Mouse (Mus musculus) lung, postnatal 0 days (tissue): ENCODE results near the gene Gle1. TPM values are rescaled to one million over a fixed set of nuclear protein-coding genes. Genes with fewer than 3 reads are reported as not detected.

ENCODE experiments used
- ATAC-seq: fragments of 200-750 bp; cut with Nextera tagmentation; 2 replicates; pipeline ENCODE4 v1.8.0; 2017; ENCODE audit warnings: moderate library complexity
- DNase-seq: peaks from one replicate; pipeline ENCODE4 v3.0.0-alpha.2; 2016; ENCODE audit warnings: low spot score
- H3K27ac ChIP-seq: fragments of 300-500 bp; sonication (generic); 2 replicates; pipeline ENCODE4 v1.5.1; 2014; ENCODE audit warnings: antibody characterized with exemption, mild to moderate bottlenecking, low read length, mixed read lengths
- H3K27me3 ChIP-seq: fragments of 300-500 bp; sonication (generic); replicated peaks from 2 replicates; pipeline ENCODE4 v1.6.1; 2014; ENCODE audit warnings: low read length, mixed read lengths; ENCODE audit not compliant: insufficient read depth
- H3K36me3 ChIP-seq: fragments of 300-500 bp; sonication (generic); 2 replicates; pipeline ENCODE4 v1.6.1; 2014; ENCODE audit warnings: low read length, mixed read lengths; ENCODE audit not compliant: insufficient read depth
- H3K4me1 ChIP-seq: fragments of 300-500 bp; sonication (generic); 2 replicates; pipeline ENCODE4 v1.6.1; 2014; ENCODE audit warnings: antibody characterized with exemption, low read depth, low read length, mixed read lengths; ENCODE audit not compliant: insufficient read depth
- H3K4me2 ChIP-seq: fragments of 300-500 bp; sonication (generic); replicated peaks from 2 replicates; pipeline ENCODE4 v1.6.1; 2014; ENCODE audit warnings: low read depth, mild to moderate bottlenecking, low read length, moderate library complexity, mixed read lengths
- H3K4me3 ChIP-seq: fragments of 300-500 bp; sonication (generic); 2 replicates; pipeline ENCODE4 v1.5.1; 2014; ENCODE audit warnings: low read depth, low read length
- H3K9ac ChIP-seq: fragments of 300-500 bp; sonication (generic); replicated peaks from 2 replicates; pipeline ENCODE4 v1.6.1; 2014; ENCODE audit warnings: low read depth, mild to moderate bottlenecking
- H3K9me3 ChIP-seq: fragments of 300-500 bp; sonication (generic); 2 replicates; pipeline ENCODE4 v1.6.1; 2016; ENCODE audit warnings: low read length, mixed read lengths
- CTCF ChIP-seq: IDR thresholded peaks from 2 replicates; pipeline ENCODE4 v1.5.1; 2016; ENCODE audit warnings: antibody characterized with exemption, mild to moderate bottlenecking
- EP300 ChIP-seq: IDR thresholded peaks from 2 replicates; pipeline ENCODE4 v1.6.1; 2016; ENCODE audit warnings: antibody characterized with exemption, mild to moderate bottlenecking, control low read depth
- WGBS: fragments of 180-500 bp; shearing (Covaris S2); extraction: QIAGEN DNeasy Blood & Tissue Kit; methylation state at CpG from one replicate; pipeline ENCODE4 v1.1.7; 2014; 5-methylcytosine and 5-hydroxymethylcytosine counted together
- polyA plus RNA-seq: library from polyadenylated mRNA; unstranded; fragments of >200 nt; fragmentation: Nextera tagmentation; extraction: Ambion mirVana; gene quantifications from 2 replicates; pipeline ENCODE4 v1.2.1, GENCODE M21; 2015

The Gle1 gene
- polyA plus RNA-seq, 1 experiment from 2014 or later: 33.2 TPM

DNA sequence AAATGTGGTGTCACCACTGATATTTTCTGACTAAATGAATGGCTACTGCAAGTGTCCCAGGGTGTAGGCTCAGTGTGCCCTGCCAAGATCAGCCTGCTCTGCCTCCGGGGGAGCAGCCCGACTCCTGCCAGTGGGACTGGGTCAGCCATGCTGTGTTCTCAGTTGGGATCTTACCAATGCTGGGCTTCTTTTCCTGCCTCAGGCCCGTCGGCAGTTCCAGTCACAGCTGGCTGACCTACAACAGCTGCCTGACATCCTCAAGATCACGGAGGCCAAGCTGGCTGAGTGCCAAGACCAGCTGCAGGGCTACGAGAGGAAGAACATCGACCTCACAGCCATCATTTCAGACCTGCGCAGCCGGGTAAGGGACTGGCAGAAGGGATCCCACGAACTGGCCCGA is 13.2 kb upstream of the Gle1 start:
- Histone ChIP-seq H3K4me2 (no peak overlapping the region), H3K9ac (no peak overlapping the region), H3K27me3 (no peaks in the 10 kb centered on the region), H3K4me1 (no peaks in the 10 kb centered on the region), H3K4me3 (no peak overlapping the region), H3K9me3 (no peaks in the 10 kb centered on the region), H3K36me3 (peaks cover 39% of the 10 kb centered on the region), H3K27ac (no peak overlapping the region)
- 39% methylated on average over 11 of the region's 11 CpGs for WGBS
- ATAC-seq (peak; percentile 66), DNase-seq (peak; percentile 72)
- TF ChIP-seq EP300: no peak
- TF ChIP-seq CTCF: no peak

GRCm38 (mm10) chr2:29926542-29926941 is 8.7 kb upstream of the Gle1 start:
- Histone ChIP-seq H3K4me2 (no peak overlapping the region), H3K27me3 (no peaks in the 10 kb centered on the region), H3K9ac (no peak overlapping the region), H3K4me1 (no peaks in the 10 kb centered on the region), H3K36me3 (peaks cover 43% of the 10 kb centered on the region), H3K27ac (no peak overlapping the region), H3K9me3 (no peaks in the 10 kb centered on the region), H3K4me3 (no peak overlapping the region)
- TF ChIP-seq EP300 (no peak), CTCF (no peak)
- DNase-seq (no peak), ATAC-seq (no peak)
- 88% methylated on average over 5 of the region's 5 CpGs for WGBS

- no peaks in the 10 kb centered on the region for H3K4me1 ChIP-seq
- H3K36me3 ChIP-seq: peaks cover 32% of the 10 kb centered on the region
- TF ChIP-seq CTCF: no peak
- TF ChIP-seq EP300: no peak
- H3K27ac ChIP-seq: no peak overlapping the region
- WGBS: 87% methylated on average over 10 of the region's 10 CpGs
- H3K4me3 ChIP-seq: no peak overlapping the region
- no peak for DNase-seq
- no peak for ATAC-seq
- no peaks in the 10 kb centered on the region for H3K9me3 ChIP-seq
- no peak overlapping the region for H3K4me2 ChIP-seq
- no peaks in the 10 kb centered on the region for H3K27me3 ChIP-seq
- no peak overlapping the region for H3K9ac ChIP-seq
Observed at GRCm38 (mm10) chr2:29930506-29930905, 4.7 kb upstream of the Gle1 start.

- Histone ChIP-seq H3K9me3 (no peaks in the 10 kb centered on the region), H3K4me3 (no peak overlapping the region), H3K27ac (no peak overlapping the region), H3K4me1 (peaks cover 4% of the 10 kb centered on the region; the same call in 1 of the 2 replicates), H3K4me2 (no peak overlapping the region), H3K9ac (no peak overlapping the region), H3K27me3 (no peaks in the 10 kb centered on the region), H3K36me3 (peaks cover 25% of the 10 kb centered on the region; the same call in 1 of the 2 replicates)
- ATAC-seq: no peak
- no peak for DNase-seq
- TF ChIP-seq EP300: no peak
- TF ChIP-seq CTCF: no peak
- 87% methylated on average over 6 of the region's 6 CpGs for WGBS
Observed at GRCm38 (mm10) chr2:29931194-29931593, 4.0 kb upstream of the Gle1 start.

DNA sequence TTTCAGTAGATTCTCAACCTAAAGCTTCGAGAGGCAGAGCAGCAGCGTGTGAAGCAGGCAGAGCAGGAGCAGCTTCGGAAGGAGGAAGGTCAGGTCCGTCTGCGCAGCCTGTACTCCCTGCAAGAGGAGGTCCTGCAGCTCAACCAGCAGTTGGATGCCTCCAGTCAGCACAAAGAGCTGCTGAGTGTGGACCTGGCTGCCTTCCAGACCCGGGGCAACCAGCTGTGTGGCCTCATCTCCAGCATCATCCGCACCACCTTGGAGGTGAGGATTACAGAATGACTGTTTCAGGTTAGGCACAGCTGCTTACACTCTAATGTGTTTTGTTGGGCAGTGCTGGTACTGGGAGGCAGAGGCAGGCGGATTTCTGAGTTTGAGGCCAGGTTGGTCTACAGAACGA is 4.8 kb downstream of the Gle1 start:
- no peak overlapping the region for H3K9ac ChIP-seq
- no peak for DNase-seq
- WGBS: 89% methylated on average over 9 of the region's 9 CpGs
- H3K9me3 ChIP-seq: no peaks in the 10 kb centered on the region
- TF ChIP-seq EP300: no peak
- no peak for TF ChIP-seq CTCF
- H3K27ac ChIP-seq: no peak overlapping the region
- H3K4me1 ChIP-seq: peaks cover 4% of the 10 kb centered on the region; the same call in 1 of the 2 replicates
- H3K36me3 ChIP-seq: peaks cover 27% of the 10 kb centered on the region
- no peak overlapping the region for H3K4me3 ChIP-seq
- H3K4me2 ChIP-seq: no peak overlapping the region
- no peaks in the 10 kb centered on the region for H3K27me3 ChIP-seq
- no peak for ATAC-seq

DNA sequence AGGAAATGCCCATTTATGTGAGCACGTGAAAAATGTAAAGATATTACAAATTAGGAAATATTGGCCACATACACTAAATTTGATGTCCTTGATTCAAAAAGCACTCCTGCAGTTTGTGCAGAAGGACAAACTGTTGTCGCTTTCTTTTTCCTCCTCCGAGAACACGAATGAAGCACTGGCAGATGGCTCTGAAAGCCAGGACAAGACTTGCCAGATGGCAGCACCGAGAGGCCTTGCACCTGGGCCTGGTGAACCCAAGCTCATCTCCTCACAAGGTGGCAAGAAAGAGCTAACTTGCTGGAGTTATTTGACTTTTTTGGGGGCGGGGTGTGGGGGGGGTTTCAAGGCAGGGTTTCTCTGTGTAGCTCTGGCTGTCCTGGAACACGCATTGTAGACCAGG is 5.6 kb downstream of the Gle1 start:
- WGBS: 95% methylated on average over 7 of the region's 7 CpGs
- TF ChIP-seq CTCF: no peak
- no peak for TF ChIP-seq EP300
- Histone ChIP-seq H3K9me3 (no peaks in the 10 kb centered on the region), H3K4me3 (no peak overlapping the region), H3K9ac (no peak overlapping the region), H3K36me3 (peaks cover 27% of the 10 kb centered on the region), H3K4me2 (no peak overlapping the region), H3K27ac (no peak overlapping the region), H3K27me3 (no peaks in the 10 kb centered on the region), H3K4me1 (peaks cover 3% of the 10 kb centered on the region; the same call in 1 of the 2 replicates)
- ATAC-seq (no peak), DNase-seq (no peak)

DNA sequence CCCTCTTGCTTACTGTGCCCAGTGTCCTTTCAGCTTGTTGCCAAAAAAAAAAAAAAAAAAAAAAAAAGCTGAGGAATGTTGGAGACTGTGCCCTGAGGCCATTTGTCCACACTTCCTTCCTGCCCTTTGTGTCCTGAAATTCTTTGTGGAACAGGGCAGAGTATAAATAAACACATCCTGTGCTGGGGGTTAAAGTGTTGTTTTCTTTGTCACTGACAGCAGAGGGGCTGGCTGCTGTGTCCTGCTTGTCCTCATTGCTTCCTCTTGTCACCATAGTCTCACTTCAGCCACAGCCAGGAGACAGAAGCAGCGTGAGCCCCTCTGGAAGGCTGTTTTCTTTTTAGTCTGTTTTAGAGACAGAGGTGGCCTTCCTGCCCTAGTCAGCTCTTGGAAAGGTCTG is 9.5 kb downstream of the Gle1 start:
- Histone ChIP-seq H3K4me1 (no peaks in the 10 kb centered on the region), H3K4me2 (peak overlapping the region; percentile 25; the same call in 1 of the 2 replicates), H3K9ac (no peak overlapping the region), H3K36me3 (peaks cover 38% of the 10 kb centered on the region), H3K27me3 (no peaks in the 10 kb centered on the region), H3K27ac (peak overlapping the region; percentile 90), H3K9me3 (no peaks in the 10 kb centered on the region), H3K4me3 (no peak overlapping the region)
- 12% methylated on average over 1 of the region's 1 CpGs for WGBS
- peak; percentile 94 for ATAC-seq
- peak; percentile 83 for DNase-seq
- TF ChIP-seq CTCF (no peak), EP300 (peak; percentile 94)
